Mouse (Mus musculus) hematopoietic stem cell, adult 5-6 weeks (primary cell): ENCODE results near the gene Dync1li2. TPM values are rescaled to one million over a fixed set of nuclear protein-coding genes. Genes with fewer than 3 reads are reported as not detected.
A peak's percentile ranks its signal among the peaks of the same experiment; 100 is the strongest.

Experiments
- ATAC-seq, 2 experiments: fragments of 125-278 bp in 1 of 2; replicated peaks in 1 of 2; 2 replicates each; pipeline ENCODE4 v1.8.0; 2016 to 2017; ENCODE audit warnings: inconsistent platforms in 2 of 2, mild to moderate bottlenecking in 2 of 2, moderate number of reproducible peaks in 2 of 2, low read depth in 1 of 2, moderate TSS enrichment in 1 of 2; ENCODE audit not compliant: low FRiP score in 2 of 2, poor library complexity in 2 of 2, severe bottlenecking in 2 of 2, insufficient read depth in 1 of 2, low TSS enrichment in 1 of 2
- total RNA-seq: library from RNA; stranded (forward); fragments of 172-1452, 232-1000 nt; gene quantifications from 2 replicates; pipeline ENCODE4 v1.2.3, GENCODE M21; 2017

Dync1li2 gene
- total RNA-seq, 1 experiment from 2014 or later: 74.0 TPM

GRCm38 (mm10) chr8:104394801-104395702, 47.8 kb downstream of the Dync1li2 start:
- ATAC-seq: peak; percentile 61 to 76

- no peak for ATAC-seq
These were observed 49.1 kb downstream of the Dync1li2 start for GRCm38 (mm10) chr8:104393767-104394166.

GRCm38 (mm10) chr8:104393139-104393538, 49.7 kb downstream of the Dync1li2 start:
- ATAC-seq: no peak

- ATAC-seq: no peak
These were observed 52.6 kb downstream of the Dync1li2 start for GRCm38 (mm10) chr8:104390245-104390644.

- ATAC-seq: no peak
These were observed 54.9 kb downstream of the Dync1li2 start for GRCm38 (mm10) chr8:104387980-104388379.

GRCm38 (mm10) chr8:104387501-104387900, 55.3 kb downstream of the Dync1li2 start:
- no peak for ATAC-seq

- no peak for ATAC-seq
These were observed 56.2 kb downstream of the Dync1li2 start for GRCm38 (mm10) chr8:104386693-104387092.

GRCm38 (mm10) chr8:104383977-104384376, 58.9 kb downstream of the Dync1li2 start:
- ATAC-seq: peak; percentile 71 to 85

- no peak; a peak in 1 of 4 replicates for ATAC-seq
These were observed 59.6 kb downstream of the Dync1li2 start for GRCm38 (mm10) chr8:104383296-104383695.

- ATAC-seq: no peak
These were observed 61.9 kb downstream of the Dync1li2 start for GRCm38 (mm10) chr8:104380961-104381411.

GRCm38 (mm10) chr8:104380269-104380668, 62.6 kb downstream of the Dync1li2 start:
- ATAC-seq: no peak

- ATAC-seq: no peak
These were observed 63.5 kb downstream of the Dync1li2 start for GRCm38 (mm10) chr8:104379301-104379836.

- ATAC-seq: no peak
These were observed 66.2 kb downstream of the Dync1li2 start for GRCm38 (mm10) chr8:104376669-104377068.

- ATAC-seq: no peak
These were observed 66.9 kb downstream of the Dync1li2 start for GRCm38 (mm10) chr8:104375959-104376358.

- no peak for ATAC-seq
These were observed 67.7 kb downstream of the Dync1li2 start for GRCm38 (mm10) chr8:104374864-104375846.

- no peak for ATAC-seq
These were observed 68.6 kb downstream of the Dync1li2 start for GRCm38 (mm10) chr8:104374269-104374668.

GRCm38 (mm10) chr8:104373779-104374178, 69.1 kb downstream of the Dync1li2 start:
- 0 out of 4 replicates have a peak, but pooled peaks of 1 of the 2 experiments have one; percentile 25 for ATAC-seq
